Mouse (Mus musculus) ES-Bruce4 (cell line): Measurements from ENCODE around the gene Cped1.

Experiments used
- CTCF ChIP-seq: IDR thresholded peaks from one replicate; pipeline ENCODE4 v1.8.1; 2011; ENCODE audit warnings: low read depth, low read length
- EP300 ChIP-seq: IDR thresholded peaks from 2 replicates; pipeline ENCODE4 v1.6.1; 2011; ENCODE audit warnings: low read depth, low read length; ENCODE audit not compliant: insufficient read depth
- POLR2A ChIP-seq: IDR thresholded peaks from one replicate; pipeline ENCODE4 v1.8.1; 2011; ENCODE audit warnings: low read length; ENCODE audit not compliant: insufficient read depth

- no peak for TF ChIP-seq CTCF
- no peak for TF ChIP-seq POLR2A
- no peak for TF ChIP-seq EP300
Measured at GRCm38 (mm10) chr6:22186967-22187366, 201.3 kb downstream of the Cped1 start.
